Mouse (Mus musculus) retina, postnatal 1 day (tissue): ENCODE data around the gene Nrap.

ENCODE experiments used
- DNase-seq: peaks from one replicate; pipeline ENCODE4 v3.0.0-alpha.2; 2012

Gene Nrap

DNA sequence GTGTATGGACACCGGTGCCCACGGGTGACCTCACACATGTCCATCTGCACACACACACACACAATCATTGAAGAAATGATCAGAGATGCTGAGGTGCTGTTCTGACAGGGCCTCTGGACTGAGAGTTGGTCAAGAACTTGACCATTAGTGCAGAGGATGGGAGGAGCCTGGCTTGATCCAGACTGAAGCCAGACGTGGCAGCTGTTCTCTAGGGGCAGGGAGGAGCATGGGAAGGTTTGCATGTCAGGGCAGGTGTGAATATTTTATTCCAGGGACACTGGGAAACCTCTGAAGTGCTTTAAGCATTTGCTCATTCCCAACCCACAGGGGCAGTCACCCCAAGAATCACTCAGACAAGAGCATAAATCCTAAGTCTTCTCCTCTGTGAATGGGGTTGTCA, 92.6 kb downstream of the Nrap start:
- no peak for DNase-seq

DNA sequence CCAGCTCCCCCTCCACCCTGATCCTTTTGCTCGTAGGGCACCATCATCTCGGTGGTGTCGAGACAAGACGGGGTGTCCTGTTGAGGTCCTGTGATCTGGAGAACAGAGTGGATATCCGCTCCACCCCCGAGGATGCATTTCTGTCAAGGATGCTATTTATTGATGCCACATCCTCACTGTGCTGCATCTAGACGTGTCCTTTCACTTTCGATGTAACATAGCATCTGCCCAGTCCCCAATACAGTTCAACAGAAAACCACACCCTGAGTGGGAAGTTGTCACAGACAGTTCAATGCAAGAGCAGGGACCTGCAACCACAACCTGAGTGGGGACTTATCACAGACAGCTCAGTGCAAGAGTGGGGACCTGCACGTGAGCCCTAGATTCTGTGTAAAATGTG, 93.2 kb downstream of the Nrap start:
- no peak for DNase-seq

DNA sequence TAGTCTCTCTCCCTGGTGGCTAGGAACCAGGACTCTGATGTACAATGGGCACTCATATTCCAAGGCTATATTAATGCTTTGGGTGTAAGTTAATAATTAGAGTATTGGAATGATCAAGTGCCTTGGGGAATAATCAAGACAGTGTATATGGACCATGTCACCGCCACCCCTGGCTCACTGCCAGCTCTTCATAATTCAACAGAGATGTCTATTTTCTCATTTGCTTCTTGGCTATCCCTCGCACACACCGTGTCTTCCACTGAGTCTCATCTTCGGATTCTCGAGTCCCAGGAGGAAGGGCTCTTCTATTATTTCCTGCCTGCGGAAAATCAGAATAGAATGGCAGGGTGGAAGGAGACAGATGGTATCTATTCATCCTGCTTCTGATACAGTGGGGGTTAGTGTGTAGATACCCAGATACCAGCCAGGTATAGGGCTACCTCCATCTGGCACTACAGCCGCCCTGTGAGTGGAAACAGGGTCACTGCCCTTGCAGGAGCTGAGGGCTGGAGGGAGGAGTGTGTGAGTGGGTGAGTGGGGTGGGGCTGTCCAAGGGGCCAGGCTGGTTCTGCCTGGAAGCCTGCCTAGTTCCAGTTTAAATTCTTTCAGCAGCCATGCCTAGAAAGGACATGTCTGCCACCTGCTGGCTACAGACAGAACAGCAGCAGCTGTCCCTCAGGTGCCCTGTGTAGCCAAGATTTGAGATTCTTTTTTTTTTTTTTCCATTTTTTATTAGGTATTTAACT, 95.0 kb downstream of the Nrap start:
- DNase-seq = peak; percentile 85

DNA sequence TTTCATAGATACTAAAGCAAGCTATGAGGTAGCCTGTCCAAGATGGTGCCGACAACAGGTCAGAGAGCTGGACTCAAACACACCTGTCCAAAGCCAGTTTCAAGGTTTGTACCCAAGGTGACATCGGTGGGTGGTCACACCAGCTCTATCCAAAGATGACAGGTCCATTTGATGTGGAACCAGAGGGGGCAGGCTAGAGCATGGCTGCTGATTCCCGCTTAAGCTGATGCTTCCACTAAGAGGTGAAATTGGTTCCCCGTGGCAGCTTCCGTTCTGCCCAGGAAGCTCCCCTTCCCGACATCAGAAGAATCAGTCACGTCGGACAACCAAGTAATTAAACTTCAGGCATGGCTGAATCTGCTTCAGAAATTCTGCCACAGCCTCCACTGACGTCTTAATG, 97.5 kb downstream of the Nrap start:
- peak; percentile 47 for DNase-seq

DNA sequence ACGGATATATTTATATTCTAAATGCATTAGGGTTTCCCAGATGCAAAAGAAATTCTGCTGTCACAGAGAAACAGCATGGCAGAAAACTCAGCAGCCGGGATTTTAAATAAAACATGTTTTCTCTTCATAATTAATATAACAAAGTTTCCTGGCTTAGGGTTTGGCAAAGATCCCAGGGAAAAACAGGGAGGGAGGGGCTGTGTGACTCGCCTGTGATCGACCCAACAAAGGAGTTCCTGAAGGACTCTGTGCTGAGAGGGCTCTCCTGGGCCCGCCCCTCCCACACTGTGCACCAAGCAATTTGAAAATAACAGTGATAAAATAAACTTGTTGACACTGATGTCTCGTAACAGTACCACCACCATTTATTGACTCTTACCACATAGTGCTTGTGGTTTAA, 97.9 kb downstream of the Nrap start:
- peak; percentile 49 for DNase-seq

DNA sequence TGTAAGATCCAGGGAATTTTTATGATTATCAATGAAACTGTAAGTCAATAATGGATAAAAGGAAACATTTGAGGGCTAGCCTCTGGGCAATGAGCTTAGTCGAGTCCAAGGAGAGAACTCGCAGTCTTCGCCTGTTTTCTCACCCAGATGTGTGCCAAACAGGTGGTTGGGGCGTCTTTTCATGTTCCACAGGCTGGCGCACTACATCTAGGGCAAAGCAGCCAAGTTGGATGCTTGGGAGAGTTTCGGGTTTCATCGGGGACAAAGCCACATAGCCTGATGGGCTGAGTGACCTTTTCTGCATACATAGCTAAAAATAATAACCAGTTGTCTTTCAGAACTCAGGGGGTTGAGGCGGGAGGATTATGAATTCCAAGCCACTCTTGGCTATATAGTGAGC, 100.2 kb downstream of the Nrap start:
- no peak for DNase-seq

DNA sequence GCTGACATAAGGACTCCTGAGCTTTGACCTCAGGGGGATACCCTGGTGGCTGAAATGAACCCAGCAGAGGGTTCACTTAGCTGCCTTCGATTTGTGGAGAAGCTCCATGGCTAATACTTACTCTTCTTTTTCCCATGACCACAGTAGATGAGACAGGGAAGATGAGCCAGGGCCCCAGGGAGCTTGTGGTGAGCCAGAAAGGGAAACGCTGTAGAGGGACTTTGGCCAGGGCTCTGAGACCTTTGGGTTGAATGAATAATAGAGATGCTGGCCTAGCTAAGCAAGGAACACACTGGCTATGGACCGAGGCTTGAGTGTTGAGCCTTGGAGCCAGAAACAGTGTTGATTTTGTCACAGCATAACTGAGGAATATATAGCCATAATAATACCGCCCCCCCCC, 101.4 kb downstream of the Nrap start:
- DNase-seq = peak; percentile 30

DNA sequence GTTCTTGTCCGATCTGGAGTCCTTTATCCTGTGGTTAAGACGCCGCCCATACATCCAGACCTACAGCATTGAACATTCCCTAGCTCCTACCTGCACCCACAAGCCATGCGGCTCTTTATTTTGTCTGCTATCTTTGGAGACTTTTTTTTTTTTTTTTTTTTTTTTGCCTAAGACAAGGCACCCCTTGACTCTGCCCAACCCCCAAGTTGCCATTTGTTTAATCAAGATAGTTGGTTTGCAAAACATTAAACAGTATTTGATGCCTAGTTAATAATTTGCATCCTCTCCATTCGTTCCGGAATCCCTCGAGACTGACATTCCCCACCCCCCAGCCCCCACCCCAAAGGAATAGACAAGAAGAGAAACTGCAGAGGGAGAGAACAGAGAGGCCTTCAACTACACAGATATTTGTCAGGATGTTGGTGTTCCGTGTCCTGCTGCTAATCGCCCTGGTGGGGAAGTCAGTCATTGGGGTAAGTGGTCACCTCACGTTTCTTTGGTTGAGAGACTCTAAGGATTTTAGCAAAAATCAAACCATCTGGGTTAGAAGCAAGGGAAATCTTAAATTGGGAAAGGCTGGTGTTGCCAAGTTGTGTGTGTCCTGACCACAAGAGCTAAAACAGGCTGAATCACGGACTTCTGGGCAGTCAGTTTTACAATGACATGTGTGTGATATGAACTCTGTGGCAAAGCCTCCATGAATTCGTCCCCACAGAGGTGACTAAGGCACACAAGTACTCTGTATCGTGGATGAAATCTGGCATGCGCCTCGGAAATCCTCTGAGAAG, 102.1 kb downstream of the Nrap start:
- no peak for DNase-seq

DNA sequence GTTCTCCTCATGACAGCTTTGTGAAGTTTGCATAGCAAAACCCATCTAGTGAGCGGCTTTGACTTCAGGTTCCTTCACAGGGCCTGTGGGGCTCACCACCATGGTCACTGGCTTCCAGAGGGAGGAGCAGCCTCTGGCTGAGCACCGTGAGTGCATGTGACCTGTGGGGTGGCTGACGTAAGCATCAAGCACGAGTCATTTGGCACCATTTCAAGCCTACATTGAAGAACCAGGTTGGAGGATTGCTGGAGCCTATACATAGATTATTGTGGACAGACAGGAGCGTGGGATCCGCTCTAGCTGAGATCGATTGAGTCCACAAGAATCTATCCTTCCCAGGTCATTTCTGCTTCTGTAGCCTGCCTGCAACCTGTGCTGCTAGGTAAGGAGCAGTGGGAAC, 103.0 kb downstream of the Nrap start, which contains the start of gene Habp2:
Gene Habp2 (plus strand): TSS at position 272 of the 400 bp plus-strand sequence.
- no peak for DNase-seq

DNA sequence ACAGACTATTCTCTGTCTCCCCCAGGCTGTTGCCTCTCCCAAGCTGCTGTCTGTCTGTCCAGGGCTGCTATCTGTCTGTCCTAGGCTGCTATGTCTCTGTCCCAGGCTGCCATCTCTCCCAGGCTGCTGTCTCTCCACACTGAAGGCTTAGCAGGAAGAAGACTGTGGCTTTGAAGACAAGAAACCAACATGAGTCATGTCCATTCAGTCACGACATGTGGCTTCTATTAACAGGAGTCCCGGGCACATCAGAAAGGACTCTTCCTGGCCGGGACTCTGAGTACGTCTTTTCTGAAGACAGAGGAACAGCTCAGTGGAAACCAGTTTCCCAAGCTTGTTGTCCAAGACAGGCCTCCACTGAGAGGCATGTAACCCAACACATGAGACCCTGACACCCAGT, 104.6 kb downstream of the Nrap start:
- DNase-seq = no peak

DNA sequence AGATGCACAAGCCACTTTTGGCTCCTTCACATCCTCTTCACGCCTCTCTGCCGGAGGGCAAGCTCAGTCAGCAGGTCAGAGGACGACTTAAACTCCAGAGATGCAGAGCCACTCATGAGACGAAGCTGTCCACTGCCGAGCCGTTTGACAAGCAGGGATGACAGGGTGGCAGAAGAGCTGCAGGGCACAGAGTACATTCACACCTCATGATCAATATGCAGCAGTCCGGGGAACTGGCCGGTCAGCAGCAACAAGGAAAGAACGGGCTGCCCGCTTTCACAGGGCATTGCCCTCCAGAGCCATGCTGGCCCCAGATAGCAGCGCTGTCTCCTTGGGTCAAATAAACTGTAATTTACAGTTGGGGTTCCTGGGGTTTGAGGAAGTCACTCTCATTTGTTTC, 111.5 kb downstream of the Nrap start:
- peak; percentile 29 for DNase-seq

DNA sequence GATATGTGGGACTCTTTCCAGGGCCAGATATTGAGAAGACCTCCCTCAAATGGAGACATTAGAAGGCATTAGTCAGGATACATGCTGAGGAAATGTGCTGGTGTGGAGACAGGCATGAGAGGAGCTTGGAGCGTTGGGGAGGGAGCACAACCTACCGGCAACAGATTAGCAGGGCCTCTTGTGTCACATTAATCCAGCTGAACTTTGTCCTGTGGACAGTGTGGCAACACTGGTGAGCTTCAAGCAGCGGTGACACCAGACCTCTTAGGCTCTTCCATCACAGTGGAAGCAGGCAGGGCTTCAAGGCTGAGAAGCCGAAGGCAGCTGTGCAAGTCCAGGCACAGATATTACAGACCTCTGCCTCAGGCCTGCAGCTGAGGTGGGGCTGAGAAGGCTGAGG, 111.9 kb downstream of the Nrap start:
- DNase-seq = no peak

DNA sequence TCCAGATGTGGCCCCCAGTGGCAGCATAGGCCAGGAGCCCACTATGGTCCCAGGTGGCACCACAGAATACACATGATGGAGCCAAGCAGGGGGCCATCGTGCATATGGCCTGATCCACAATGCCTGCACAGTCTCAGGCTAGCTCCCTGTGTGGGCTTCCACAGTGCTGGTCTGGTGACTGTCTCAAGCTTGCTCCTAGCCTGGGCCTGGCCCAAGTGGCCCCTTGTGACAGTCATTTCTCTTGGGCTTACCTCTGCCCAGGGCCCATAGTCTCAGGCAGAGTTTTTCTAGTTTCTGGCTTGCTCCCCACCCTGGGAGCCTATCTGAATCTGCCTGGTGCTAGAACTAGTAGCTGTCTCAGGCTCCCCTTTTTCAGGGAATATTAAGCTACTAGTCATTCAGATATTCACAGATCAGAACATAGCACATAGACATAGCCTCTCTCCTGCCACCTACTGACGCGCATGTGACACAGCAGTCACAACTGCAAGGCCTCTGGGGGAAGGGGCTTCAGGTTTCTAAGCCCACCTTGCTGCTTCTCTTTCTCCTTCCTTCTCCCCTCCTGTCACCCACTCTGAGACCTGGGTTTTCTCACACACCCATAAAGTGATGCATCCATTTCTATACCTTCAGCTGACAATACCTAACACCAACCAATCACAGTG, 112.6 kb downstream of the Nrap start:
- DNase-seq = no peak

DNA sequence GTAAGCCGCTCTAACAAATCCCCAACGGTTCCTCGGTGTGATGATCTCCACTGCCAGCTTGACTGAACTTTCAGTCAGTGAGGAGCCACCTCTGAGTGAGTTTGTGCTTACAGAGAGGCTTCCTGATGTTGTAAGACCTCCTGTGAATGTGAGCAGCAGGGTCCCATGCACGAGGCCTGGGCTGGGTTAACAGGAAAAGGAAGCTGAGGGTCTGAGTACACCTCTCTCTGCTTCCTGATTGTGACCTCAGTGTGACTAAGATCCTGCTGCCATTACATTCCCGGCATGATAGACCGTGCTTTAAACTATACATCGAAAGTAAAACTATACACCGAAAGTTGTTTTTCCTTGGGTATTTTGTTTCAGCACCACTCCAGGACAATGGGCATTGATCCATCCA, 117.8 kb downstream of the Nrap start:
- DNase-seq = no peak
